Mouse (Mus musculus) forebrain, embryonic 13.5 days (tissue): ENCODE measurements around the gene Esr2. TPM values are rescaled to one million over a fixed set of nuclear protein-coding genes. Genes with fewer than 3 reads are reported as not detected.
"Not testable (repeated sequence)": the region's sequence is repeated elsewhere in the genome, so short reads cannot be mapped to it uniquely, and the experiment has no call there.

Experiments
- ATAC-seq: fragments of 200-750 bp; cut with Nextera tagmentation; 2 replicates; pipeline ENCODE4 v1.8.0; 2017
- H3K27ac ChIP-seq: fragments of 300-500 bp; sonication (generic); 2 replicates; pipeline ENCODE4 v1.5.1; 2015; ENCODE audit warnings: inconsistent platforms, mild to moderate bottlenecking, moderate library complexity
- H3K27me3 ChIP-seq: fragments of 300-500 bp; sonication (generic); 2 replicates; pipeline ENCODE4 v1.6.1; 2015; ENCODE audit warnings: mild to moderate bottlenecking, inconsistent platforms
- H3K36me3 ChIP-seq: fragments of 300-500 bp; sonication (generic); 2 replicates; pipeline ENCODE4 v1.6.1; 2015; ENCODE audit warnings: mild to moderate bottlenecking, inconsistent platforms; ENCODE audit not compliant: poor library complexity, severe bottlenecking
- H3K4me1 ChIP-seq: fragments of 300-500 bp; sonication (generic); 2 replicates; pipeline ENCODE4 v1.6.1; 2015; ENCODE audit warnings: inconsistent platforms
- H3K4me2 ChIP-seq: fragments of 300-500 bp; sonication (generic); 2 replicates; pipeline ENCODE4 v1.6.1; 2015; ENCODE audit warnings: inconsistent platforms, mild to moderate bottlenecking, moderate library complexity
- H3K4me3 ChIP-seq: fragments of 300-500 bp; sonication (generic); 2 replicates; pipeline ENCODE4 v1.5.1; 2015; ENCODE audit warnings: mild to moderate bottlenecking, inconsistent platforms
- H3K9ac ChIP-seq: fragments of 300-500 bp; sonication (generic); 2 replicates; pipeline ENCODE4 v1.6.1; 2015; ENCODE audit warnings: mild to moderate bottlenecking, inconsistent platforms
- H3K9me3 ChIP-seq: fragments of 300-500 bp; sonication (generic); replicated peaks from 2 replicates; pipeline ENCODE4 v1.6.1; 2016; ENCODE audit warnings: inconsistent platforms
- WGBS: fragments of 180-500 bp; shearing (Covaris S2); methylation state at CpG from one replicate; pipeline ENCODE4 v1.1.7; 2015; 5-methylcytosine and 5-hydroxymethylcytosine counted together
- polyA plus RNA-seq: library from polyadenylated mRNA; unstranded; fragments of >200 nt; fragmentation: Nextera tagmentation; extraction: Ambion mirVana; gene quantifications from 2 replicates; pipeline ENCODE4 v1.2.1, GENCODE M21; 2015

The Esr2 gene
- polyA plus RNA-seq, 1 experiment from 2014 or later, result 0.12 TPM

DNA sequence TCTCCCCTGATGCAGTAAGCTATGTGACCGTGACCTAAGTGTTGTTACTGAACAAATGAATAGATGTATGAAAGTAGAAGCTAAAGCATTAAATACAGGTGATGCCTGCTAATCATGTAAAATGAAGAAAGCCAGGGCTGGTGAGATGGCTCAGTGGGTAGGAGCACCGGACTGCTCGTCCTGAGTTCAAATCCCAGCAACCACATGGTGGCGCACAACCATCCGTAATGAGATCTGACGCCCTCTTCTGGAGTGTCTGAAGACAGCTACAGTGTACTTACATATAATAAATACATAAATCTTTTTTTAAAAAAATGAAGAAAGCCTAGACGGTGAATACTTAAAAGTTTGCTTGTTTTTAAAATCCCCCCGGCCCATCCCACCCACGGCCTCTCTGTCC lies 44.0 kb downstream of the Esr2 start:
- H3K4me3 ChIP-seq, H3K9me3 ChIP-seq, H3K27ac ChIP-seq, H3K27me3 ChIP-seq, ATAC-seq, H3K9ac ChIP-seq, H3K36me3 ChIP-seq, H3K4me2 ChIP-seq: not testable (repeated sequence)
- H3K4me1 ChIP-seq, result peaks cover 21% of the 10 kb centered on the region; the same call in 1 of the 2 replicates
- 85% methylated on average over 9 of the region's 9 CpGs for WGBS

DNA sequence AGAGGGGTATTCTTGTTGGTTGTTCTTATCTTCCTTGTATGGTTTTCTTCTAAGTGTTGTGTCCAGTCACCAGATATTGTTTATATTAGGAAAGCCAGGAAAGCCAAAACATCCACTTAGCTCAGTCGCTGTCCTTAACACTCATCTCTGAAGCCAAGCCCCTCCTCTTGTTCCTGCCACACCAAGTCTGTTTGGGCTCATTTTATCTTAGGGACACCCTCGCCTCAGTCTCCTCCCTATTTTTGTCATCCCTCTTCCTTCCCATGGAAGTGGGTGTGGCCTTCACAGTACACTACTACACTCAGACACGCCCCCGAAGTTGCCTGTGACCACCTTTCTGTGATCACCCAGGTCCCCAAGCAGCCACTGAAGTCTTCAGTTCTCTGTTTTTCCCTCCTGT lies 44.5 kb downstream of the Esr2 start:
- no peak overlapping the region for H3K9ac ChIP-seq
- H3K36me3 ChIP-seq, result no peaks in the 10 kb centered on the region
- H3K27me3 ChIP-seq, result no peaks in the 10 kb centered on the region
- H3K9me3 ChIP-seq, result no peaks in the 10 kb centered on the region
- ATAC-seq, result no peak
- 85% methylated on average over 4 of the region's 4 CpGs for WGBS
- H3K4me1 ChIP-seq, result peaks cover 21% of the 10 kb centered on the region; the same call in 1 of the 2 replicates
- H3K4me2 ChIP-seq, result no peak overlapping the region
- no peak overlapping the region for H3K4me3 ChIP-seq
- H3K27ac ChIP-seq, result no peak overlapping the region

DNA sequence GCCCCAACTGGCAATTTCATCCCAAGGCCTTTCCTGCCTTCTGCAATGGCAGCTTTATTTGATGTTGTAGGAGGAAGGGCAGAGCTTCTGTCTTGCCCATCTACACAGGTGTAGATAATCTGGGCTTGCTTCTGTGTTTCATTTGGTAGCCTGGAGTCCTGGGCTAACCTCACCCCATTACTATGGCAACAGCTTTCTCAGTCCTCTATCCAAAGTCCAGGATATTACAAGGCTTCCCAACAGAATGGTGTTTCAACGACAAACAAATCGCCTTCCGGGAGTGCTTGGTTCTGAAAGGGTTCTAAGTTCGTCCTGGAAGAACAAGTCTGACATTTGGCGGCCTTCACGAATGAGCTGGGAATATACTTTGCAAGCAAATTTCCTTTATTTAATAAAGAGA lies 46.2 kb downstream of the Esr2 start:
- Histone ChIP-seq H3K4me3 (no peak overlapping the region), H3K9ac (no peak overlapping the region), H3K36me3 (no peaks in the 10 kb centered on the region), H3K9me3 (no peaks in the 10 kb centered on the region), H3K4me1 (peaks cover 9% of the 10 kb centered on the region; the same call in 1 of the 2 replicates), H3K4me2 (no peak overlapping the region), H3K27ac (no peak overlapping the region), H3K27me3 (no peaks in the 10 kb centered on the region)
- ATAC-seq, result no peak
- 86% methylated on average over 6 of the region's 6 CpGs for WGBS

DNA sequence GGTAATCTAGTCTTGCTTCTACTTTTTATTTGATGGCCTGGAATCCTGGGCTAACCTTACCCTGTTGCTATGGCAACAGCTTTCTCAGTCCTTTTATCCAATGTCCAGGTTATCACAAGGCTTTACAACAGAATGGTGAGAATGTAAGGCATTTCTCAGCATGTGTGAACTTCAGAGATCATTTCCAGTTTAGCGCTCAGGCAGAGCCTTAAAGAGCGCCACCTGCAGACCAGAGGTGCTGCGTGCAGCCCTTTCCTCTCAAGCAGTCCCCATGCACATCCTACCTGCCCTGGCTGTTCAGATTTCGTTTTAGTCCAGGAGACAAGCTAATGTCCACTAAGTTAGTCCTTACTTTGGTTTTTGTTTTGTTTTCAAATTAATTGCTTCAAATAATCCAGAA lies 46.8 kb downstream of the Esr2 start:
- Histone ChIP-seq H3K27ac (no peak overlapping the region), H3K36me3 (no peaks in the 10 kb centered on the region), H3K4me2 (no peak overlapping the region), H3K9ac (no peak overlapping the region), H3K4me1 (peaks cover 6% of the 10 kb centered on the region; the same call in 1 of the 2 replicates), H3K27me3 (no peaks in the 10 kb centered on the region), H3K4me3 (no peak overlapping the region), H3K9me3 (no peaks in the 10 kb centered on the region)
- 23% methylated on average over 4 of the region's 4 CpGs for WGBS
- ATAC-seq, result no peak

DNA sequence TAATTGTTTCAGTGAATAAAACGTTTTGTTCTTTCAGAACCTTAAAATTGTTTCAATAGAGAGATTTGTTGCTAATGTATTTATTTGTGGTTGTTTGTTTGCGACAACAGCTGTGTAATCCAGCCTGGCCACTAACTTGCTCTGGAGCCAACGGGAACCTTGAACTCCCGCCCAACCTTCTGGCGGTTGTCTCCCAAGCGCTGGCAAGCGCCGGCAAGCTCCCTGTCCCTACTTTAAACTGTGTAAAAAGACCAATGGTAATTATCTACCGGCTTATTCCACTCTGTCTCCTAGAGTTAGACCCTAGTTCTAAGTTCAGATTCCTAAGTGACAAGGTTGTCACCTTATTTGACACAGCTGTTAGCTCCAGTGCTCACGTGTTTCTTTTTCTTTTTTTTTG lies 48.2 kb downstream of the Esr2 start:
- Histone ChIP-seq H3K36me3 (no peaks in the 10 kb centered on the region), H3K4me3 (no peak overlapping the region), H3K9me3 (no peaks in the 10 kb centered on the region), H3K9ac (no peak overlapping the region), H3K4me2 (no peak overlapping the region), H3K4me1 (0 out of 2 replicates have a peak, but pooled peaks cover 2% of the 10 kb centered on the region), H3K27me3 (no peaks in the 10 kb centered on the region), H3K27ac (no peak overlapping the region)
- ATAC-seq, result no peak
- WGBS, result 88% methylated on average over 10 of the region's 10 CpGs

DNA sequence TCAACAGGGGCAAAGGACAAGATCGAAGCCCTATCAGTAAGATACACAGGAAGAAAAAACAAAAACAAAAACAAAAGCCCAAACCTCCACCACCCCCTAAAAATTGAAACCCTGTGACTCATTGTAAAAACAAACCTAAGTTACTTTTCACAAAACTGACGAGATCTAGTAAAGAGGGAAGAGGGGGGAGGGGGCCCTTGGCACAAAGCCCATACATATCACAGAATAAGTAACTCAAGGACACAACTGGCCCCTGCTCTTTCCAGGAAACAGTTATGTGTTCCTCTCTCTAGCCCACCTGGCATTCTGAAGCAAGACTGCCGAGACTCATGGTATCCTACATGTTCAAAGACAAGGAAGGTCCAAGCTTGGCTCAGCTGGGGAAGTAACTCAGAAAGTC lies 48.8 kb downstream of the Esr2 start:
- Histone ChIP-seq H3K4me1 (0 out of 2 replicates have a peak, but pooled peaks cover 2% of the 10 kb centered on the region), H3K27ac (no peak overlapping the region), H3K36me3 (no peaks in the 10 kb centered on the region), H3K27me3 (no peaks in the 10 kb centered on the region), H3K4me3 (no peak overlapping the region), H3K9ac (no peak overlapping the region), H3K9me3 (no peaks in the 10 kb centered on the region), H3K4me2 (no peak overlapping the region)
- no peak for ATAC-seq
- WGBS, result 73% methylated on average over 3 of the region's 3 CpGs

DNA sequence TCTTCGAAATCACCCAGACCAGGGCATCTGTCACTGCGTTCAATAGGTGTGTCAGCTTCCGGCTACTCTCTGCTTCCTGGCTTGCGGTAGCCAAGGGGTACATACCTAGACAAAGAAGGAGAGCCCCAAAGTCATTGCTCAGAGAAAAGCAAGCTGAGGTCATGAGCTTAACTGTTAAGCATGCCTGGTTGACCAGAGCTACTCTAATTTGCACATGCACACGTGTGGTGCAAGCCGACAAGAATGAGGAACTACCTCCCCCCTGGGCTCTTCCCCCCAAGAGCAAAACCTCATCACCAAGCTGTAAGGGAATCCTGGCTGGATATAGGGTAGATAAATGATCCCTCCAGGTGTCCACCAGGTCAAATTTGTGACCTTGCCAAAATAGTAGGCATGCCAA lies 53.8 kb downstream of the Esr2 start:
- 94% methylated on average over 6 of the region's 6 CpGs for WGBS
- Histone ChIP-seq H3K4me3 (no peak overlapping the region), H3K9me3 (no peaks in the 10 kb centered on the region), H3K27me3 (no peaks in the 10 kb centered on the region), H3K9ac (no peak overlapping the region), H3K4me1 (no peaks in the 10 kb centered on the region), H3K4me2 (no peak overlapping the region), H3K27ac (no peak overlapping the region), H3K36me3 (no peaks in the 10 kb centered on the region)
- ATAC-seq, result no peak

DNA sequence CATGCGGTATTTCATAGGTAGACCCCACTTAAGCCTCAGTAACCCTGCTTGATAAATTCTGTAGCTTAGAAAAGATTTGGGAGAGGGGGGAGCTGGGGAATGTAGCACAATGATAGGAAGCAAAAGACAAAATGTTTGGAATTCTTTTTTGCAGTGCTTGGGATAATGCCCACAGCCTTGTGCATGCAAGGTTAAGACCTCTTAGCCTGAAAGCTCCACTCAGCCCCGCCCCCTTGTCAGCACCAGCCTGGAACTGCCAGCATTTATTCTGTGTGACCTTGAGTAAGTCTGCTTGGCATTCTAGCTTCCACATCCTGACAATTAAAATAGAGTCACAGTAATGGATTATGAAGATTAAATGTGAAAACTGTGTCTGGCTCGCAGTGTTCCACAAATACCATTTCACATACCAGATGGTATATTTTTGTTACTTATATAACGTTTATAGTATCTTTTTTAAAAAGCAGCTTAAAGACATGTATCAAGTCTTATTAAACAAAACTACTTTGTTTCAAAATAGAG lies 59.4 kb downstream of the Esr2 start:
- Histone ChIP-seq H3K27me3 (no peaks in the 10 kb centered on the region), H3K4me1 (no peaks in the 10 kb centered on the region), H3K9ac (no peak overlapping the region), H3K27ac (no peak overlapping the region), H3K4me2 (no peak overlapping the region), H3K36me3 (peaks cover under 1% of the 10 kb centered on the region; the same call in 1 of the 2 replicates), H3K9me3 (no peaks in the 10 kb centered on the region), H3K4me3 (no peak overlapping the region)
- WGBS, result 72% methylated on average over 4 of the region's 4 CpGs
- no peak for ATAC-seq

DNA sequence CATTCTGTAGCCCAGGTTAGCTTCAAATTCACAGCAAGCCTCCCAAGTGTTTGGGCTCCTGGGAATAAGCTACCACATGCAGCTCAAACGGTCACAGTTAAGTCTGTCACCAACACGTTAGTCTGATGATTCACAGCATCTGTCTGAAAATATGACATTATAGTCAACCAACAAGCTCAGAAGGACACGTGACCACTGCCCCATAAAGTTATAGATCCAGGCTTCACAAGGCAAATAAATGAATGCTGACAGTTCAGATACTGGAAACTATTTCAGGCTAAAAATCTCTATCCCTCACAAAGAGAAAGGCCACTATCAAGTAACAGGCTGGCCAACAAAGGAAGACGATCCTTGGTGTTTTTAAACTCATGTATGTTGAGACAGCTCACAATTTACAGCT lies 60.5 kb downstream of the Esr2 start:
- no peak overlapping the region for H3K4me2 ChIP-seq
- peaks cover 7% of the 10 kb centered on the region for H3K36me3 ChIP-seq
- no peak overlapping the region for H3K9ac ChIP-seq
- H3K9me3 ChIP-seq, result no peaks in the 10 kb centered on the region
- 84% methylated on average over 4 of the region's 4 CpGs for WGBS
- H3K4me1 ChIP-seq, result no peaks in the 10 kb centered on the region
- no peak for ATAC-seq
- H3K27ac ChIP-seq, result no peak overlapping the region
- no peaks in the 10 kb centered on the region for H3K27me3 ChIP-seq
- H3K4me3 ChIP-seq, result no peak overlapping the region

DNA sequence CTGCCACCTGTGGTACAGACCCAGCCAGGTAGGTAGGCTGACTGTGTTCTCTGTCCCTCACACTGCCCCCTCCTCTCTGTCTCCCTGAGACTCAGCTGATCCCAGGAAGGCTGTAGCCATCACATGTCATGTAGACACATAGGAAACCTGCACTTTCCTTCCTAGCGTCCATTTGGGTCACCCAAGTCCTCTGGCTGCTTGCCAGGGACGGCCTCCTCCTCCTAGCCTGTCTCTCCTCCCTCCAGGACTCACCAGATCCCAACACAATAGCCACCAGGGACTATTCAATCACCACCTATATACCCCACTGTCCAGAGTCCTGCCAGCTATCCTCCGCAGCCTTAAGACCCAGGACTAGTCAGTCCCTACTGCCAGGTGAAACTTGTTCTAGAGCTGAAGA lies 66.0 kb downstream of the Esr2 start:
- no peak overlapping the region for H3K4me2 ChIP-seq
- no peaks in the 10 kb centered on the region for H3K27me3 ChIP-seq
- no peak overlapping the region for H3K27ac ChIP-seq
- no peaks in the 10 kb centered on the region for H3K9me3 ChIP-seq
- H3K9ac ChIP-seq, result no peak overlapping the region
- ATAC-seq, result no peak
- no peaks in the 10 kb centered on the region for H3K4me1 ChIP-seq
- H3K4me3 ChIP-seq, result no peak overlapping the region
- peaks cover 57% of the 10 kb centered on the region for H3K36me3 ChIP-seq
- 79% methylated on average over 3 of the region's 3 CpGs for WGBS

DNA sequence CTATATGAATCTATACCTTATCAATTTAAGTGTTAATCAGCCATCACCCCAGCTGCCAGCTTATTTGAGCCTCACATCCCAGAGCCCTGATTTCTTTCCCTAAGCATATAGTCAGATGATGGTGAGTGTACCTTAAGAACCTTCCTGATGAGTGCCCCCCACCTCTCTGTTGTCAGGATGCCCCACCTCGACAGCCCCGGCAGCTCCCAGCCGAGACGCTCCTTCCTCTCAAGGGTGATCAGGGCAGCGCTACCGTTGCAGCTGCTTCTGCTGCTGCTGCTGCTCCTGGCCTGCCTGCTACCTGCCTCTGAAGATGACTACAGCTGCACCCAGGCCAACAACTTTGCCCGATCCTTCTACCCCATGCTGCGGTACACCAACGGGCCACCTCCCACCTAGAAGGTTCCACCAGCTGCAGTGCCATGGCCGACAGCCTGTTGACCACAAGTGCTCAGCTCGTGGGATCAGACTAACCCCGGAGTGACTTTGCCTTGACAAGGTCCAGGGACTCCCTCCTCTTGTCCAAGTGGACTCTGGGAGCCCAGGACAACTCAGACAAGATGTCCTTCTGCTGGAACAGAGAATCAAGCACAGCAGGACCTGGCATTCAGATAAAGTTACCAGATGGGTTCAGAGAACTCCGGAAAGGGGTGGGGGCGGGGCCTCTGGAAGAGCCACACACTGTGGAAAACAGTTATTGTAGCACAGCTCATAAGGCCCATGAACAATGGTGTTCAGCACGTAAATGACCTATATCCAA lies 67.2 kb downstream of the Esr2 start:
- no peak overlapping the region for H3K9ac ChIP-seq
- H3K4me3 ChIP-seq, result no peak overlapping the region
- no peak overlapping the region for H3K27ac ChIP-seq
- no peak overlapping the region for H3K4me2 ChIP-seq
- peaks cover 70% of the 10 kb centered on the region for H3K36me3 ChIP-seq
- no peaks in the 10 kb centered on the region for H3K27me3 ChIP-seq
- H3K4me1 ChIP-seq, result no peaks in the 10 kb centered on the region
- ATAC-seq, result no peak
- no peaks in the 10 kb centered on the region for H3K9me3 ChIP-seq
- WGBS, result 95% methylated on average over 15 of the region's 15 CpGs

DNA sequence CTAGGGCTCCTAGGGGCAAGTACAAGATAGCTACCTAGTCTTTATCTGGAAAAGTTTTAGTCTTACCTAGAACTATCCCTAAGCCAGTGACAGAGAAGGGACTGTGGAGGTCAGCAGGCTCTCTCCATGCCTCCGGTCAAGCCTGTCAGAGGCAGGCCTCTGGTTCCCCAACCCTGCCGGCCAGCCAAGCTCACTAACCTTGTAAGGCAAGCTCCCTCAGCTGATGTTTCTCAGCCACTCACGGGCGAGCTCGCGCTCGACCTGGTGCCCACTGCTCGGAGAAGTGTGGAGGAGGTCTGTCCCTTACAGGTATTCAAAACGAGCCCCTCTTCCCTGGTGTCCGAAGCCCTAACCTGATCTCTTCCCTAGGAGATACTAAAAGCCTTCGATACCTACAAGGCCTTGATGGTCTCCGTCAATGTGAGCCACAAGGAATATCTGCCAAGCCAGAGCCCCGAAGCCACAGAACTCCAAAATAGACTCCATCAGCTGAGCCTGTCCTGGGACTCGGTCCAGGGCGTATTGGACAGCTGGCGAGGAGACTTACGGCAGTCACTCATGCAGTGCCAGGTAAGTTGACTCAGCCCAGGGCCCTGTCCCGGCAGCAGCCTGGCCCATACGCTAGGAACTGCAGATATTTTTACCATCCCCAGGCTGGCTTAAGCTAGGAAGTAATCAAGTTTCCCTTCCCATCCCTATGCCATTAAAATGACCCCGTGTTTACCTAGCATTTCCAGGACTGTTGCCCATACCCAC lies 72.3 kb downstream of the Esr2 start:
- H3K9me3 ChIP-seq, result no peaks in the 10 kb centered on the region
- ATAC-seq, result no peak
- 94% methylated on average over 20 of the region's 20 CpGs for WGBS

More for the DNA sequence above, 72.3 kb downstream of the Esr2 start:
- H3K4me3 ChIP-seq, result no peak overlapping the region
- H3K36me3 ChIP-seq, result peaks cover 99% of the 10 kb centered on the region
- H3K9ac ChIP-seq, result no peak overlapping the region
- no peak overlapping the region for H3K4me2 ChIP-seq
- H3K27me3 ChIP-seq, result no peaks in the 10 kb centered on the region
- no peaks in the 10 kb centered on the region for H3K4me1 ChIP-seq
- no peak overlapping the region for H3K27ac ChIP-seq
